Mouse (Mus musculus) left cerebral cortex, adult 8-10 months (tissue): ENCODE results near the gene Htr1d. TPM values are rescaled to one million over a fixed set of nuclear protein-coding genes. Genes with fewer than 3 reads are reported as not detected.

ENCODE experiments used
- DNase-seq, 2 experiments: peaks; one replicate each; pipeline ENCODE4 v3.0.0; 2022; ENCODE audit warnings: low spot score in 2 of 2
- total RNA-seq, 4 experiments: library from RNA; stranded (reverse); gene quantifications; 2 replicates each; pipeline ENCODE4 v1.2.4; 2022

Gene Htr1d
- total RNA-seq, 4 experiments from 2014 or later, result 6.4 to 10.4 (median 8.2) TPM

DNA sequence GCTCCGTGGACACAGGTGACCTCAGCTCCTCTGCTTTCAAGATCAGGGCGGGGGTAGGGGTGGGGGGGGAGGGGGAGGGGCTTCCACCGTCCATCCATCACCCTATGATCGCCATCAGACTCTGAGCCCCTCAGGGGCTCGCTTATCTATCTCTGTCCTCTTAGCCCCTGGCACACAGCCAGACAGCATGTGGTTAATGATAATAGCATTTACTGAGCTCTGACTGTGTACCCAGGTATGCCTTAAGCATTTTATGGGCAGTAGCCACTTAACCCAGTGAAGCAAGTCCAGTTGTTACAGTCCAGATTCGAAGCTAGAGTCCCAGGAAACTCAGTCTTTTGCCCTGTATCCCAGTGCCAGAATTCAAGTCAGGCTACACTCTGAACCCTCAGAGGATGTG is 28.2 kb downstream of the Htr1d start:
- no peak for DNase-seq

DNA sequence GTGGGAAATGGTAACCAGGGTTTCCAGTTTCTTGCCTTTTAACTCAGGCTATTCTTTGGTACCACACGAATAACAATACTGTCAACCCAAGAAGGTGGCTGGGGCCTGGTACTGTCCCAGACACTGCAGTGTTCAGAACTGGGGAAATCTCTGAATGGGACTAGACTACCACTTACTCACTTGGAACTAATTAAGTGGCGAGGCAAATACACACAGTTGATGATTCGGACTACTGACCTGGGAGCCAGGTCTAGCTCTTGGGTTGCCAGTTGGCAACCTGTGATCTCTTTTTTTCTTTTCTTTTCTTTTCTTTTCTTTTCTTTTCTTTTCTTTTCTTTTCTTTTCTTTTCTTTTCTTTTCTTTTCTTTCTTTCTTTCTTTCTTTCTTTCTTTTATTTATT is 29.0 kb downstream of the Htr1d start:
- DNase-seq, result no peak

DNA sequence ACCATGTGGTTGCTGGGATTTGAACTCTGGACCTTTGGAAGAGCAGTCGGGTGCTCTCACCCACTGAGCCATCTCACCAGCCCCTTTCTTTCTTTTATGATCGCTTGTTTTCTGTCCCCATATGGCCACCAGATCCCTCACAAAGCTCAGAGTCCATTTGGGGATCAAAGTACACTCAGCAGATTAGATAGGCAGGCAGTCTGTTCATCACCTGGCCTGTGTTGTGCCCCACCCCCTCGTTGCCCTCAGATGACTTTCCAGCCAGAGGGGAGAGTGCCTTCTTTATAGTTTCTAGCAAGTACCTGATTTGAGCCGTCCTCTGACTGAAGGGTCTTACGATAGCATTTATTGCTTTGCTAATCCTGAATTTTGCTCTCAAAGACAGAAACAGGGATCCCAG is 29.5 kb downstream of the Htr1d start:
- no peak for DNase-seq

DNA sequence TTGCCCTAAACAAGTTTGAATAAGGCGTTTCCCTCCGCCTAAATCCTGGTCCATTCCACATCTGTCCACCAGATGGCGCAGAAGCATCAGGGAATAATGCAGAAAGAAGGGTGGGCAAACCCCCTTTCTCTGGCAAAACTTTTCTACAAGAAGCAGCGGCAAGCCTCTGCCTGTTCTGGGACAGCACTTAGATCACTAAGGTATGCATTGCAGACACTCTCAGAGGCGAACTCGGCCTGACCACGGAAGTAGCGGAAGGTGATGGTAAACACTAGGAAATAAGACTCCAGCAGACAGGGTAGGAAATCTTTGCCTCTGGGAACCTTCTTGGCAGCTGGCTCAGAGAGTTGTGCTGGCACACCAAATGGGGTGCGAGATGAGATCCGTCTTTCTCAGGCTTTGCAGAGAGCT is 31.5 kb downstream of the Htr1d start:
- peak; percentile 35 to 80 for DNase-seq

DNA sequence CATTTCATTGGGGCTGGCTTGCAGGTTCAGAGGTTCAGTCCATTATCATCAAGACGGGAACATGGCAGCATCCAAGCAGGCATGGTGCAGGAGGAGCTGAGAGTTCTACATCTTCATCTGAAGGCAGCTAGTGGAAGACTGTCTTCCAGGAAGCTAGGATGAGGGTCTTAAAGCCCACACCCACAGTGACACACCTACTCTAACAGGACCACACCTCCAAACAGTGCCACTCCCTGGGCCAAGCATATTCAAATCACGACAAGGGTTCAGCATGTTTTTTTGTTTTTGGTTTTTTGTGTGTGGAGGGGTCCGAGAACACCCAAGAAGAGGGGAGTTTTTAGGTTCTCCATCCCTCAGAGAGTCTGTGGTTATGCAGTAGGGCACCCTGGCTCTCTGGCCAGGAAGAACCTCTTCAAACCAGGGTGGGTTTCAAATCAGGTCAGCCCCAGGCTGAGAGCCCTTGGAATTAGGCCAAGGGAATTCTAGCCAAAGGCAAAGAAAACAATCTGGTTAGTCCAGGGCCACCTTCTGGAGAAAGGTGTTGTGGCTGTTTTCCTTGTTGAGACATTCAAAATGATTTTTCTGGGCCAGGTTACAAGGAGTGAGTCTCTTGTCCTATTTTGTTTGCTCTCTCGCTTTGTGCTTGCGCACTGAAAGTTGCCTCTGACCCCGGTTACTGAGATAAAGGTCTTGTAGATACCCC is 33.3 kb downstream of the Htr1d start:
- no peak for DNase-seq

DNA sequence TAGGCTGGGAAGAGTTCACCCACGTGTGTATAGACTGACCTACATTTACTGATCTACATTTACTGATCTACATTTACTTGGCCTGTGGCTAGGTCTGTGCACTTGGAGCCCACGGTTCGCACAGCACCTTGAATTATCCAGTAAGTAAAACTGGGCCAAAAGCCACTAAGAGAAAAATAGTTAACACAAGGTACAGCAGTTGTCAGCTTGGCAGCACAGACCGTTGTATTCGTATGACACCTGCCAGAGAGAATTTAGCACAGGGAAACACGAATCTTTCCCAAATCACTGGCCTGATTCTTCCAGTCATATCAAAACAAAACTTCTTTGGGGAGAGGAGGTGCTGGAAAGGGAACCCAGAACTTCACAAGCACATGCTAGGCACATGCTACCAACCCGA is 35.0 kb downstream of the Htr1d start:
- no peak for DNase-seq

DNA sequence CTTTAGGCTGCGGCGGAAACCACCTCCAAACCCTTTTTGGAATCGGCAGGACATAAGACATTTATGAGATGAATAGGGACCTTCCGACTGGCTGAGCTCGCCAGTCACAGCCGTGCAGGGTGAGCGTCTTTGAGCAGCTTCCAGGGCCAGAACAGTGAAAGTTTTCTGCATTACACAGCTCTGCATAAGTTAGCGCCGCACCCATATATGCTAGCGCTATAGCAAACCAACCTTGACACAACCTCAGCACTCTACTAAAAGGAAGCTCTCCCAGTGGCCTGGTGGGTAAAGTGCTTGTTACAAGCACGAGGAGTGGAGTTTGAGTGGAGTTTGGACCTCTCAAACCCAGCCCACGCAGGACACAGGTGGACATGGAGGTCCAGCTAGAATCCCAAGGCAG is 35.9 kb downstream of the Htr1d start:
- DNase-seq, result no peak

DNA sequence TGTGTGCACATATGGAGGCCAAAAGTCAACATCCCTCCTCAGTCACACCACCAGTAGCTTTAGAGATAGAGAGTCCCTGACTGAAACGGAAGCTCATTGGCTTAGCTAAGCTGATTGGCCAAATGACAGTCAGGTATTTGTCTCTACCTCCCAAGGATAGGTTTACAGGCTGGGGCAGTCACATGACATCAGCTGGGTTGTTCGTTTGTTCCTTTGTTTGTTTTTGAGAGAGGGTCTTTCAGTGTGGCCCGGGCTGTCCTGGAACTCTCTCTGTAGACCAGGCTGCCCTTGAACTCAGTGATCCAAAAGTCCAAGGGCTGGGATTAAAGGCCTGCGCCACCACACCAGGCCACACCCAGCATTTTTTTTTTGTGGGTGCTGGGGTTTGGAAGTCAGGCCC is 37.9 kb downstream of the Htr1d start:
- no peak for DNase-seq

DNA sequence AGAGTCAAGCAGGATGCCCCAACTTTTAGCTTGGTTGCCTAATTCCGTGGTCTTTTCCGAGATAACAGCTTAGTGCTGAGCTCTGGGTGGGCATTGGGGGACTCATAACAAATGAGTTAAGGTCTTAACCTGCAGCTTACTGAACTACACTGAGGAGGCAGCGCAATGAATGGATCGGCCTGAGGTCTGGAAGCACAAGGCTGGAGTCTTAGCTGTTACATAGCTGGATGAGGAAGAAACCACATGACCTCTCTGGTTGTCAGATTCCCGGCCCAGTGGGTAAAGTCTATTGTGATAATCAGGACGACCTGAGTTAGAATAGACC is 38.4 kb downstream of the Htr1d start:
- peak in 1 of 2 experiments; percentile 20 for DNase-seq

DNA sequence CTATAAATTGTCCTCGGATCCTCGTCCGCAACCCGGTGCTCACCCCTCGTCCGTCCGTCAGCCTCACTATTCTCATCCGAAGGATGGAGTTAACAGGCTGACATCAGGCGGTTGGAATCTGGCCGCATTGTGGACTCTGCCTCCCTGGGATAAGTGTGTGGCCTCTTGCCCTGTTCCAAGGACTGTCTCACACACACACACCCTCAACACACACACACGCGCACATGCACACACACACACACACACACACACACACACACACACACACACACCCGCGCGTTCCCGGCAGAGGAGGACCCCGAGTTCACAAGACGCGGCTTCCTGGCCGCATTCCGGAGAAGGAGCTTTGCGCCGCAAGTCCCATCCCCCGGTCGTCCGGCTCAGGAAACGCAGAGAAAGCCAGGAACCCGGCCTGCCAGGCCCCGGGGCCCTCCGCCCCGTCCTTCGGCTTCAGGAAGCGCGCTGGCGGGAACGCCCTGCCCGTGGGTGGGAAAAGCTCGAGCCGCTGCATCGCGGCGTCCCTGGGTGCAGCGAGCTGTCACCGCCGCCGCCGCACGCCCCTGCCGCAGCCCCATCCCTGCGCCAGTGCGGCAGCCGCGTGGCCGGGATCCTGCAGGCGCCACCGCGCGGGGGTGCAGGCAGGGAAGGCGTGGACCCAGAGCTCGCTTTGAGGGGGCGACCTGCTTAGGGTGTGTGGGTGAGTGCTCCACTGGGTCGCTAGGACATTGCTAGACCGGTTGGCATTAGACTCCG is 38.9 kb downstream of the Htr1d start, which contains the start of gene 6030445D17Rik:
Gene 6030445D17Rik, plus strand, starts transcription at position 165 of the 753 bp plus-strand sequence.
- DNase-seq, result peak; percentile 54 to 63

DNA sequence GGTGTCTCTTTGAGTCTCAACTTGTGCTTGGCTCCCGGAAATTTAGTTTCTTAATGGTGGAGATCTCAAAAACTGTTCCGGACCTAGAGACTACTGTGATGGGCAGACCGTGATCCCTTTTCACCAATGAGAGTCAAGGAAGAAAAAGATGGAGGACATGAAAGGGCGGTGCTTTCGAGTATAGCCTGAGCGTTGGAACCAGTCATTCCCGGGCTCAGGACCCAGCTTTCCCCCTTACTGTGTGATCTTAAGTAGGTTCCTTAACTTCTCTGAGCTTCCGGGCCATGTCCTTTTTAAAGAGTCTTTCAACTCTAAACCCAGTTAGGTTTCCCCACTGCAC is 39.5 kb downstream of the Htr1d start:
- DNase-seq, result no peak

DNA sequence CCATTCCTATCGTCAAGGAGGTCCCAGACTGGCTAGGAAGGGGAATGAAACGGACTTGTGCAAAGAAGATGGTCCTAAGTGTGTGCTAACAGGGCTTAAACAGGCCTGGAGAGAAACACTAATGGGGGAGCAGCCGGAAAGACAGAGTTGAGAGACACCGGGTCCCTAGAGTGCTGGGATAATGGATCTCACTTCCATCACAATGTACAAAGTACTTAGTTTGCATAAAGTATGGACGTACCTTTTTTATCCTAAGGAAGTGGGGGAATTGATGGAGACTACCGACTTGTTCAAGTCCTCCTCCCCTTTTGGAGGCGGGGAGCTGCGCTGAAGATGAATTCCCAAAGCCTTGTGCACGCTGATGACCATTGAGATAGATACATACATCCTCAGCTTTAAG is 40.1 kb downstream of the Htr1d start:
- no peak for DNase-seq

DNA sequence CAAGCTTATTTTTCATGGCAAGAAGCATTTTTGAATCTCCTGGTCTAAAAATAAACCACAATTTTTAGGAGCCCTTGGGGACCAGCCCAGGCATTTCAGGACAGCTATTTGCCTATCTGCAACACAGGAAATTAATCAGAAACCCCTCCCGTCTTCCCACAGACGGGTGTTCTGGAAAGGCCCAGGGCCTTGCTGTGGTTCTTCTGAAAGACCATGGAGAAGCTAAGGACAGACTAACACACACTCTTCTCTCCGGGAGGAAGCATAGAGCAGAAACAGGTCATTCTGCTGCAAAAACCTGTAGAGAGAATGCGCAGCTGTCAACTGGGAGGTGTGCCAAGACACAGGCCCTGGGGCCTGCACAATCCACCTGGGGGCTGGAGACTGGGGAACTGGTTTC is 42.9 kb downstream of the Htr1d start:
- DNase-seq, result no peak

DNA sequence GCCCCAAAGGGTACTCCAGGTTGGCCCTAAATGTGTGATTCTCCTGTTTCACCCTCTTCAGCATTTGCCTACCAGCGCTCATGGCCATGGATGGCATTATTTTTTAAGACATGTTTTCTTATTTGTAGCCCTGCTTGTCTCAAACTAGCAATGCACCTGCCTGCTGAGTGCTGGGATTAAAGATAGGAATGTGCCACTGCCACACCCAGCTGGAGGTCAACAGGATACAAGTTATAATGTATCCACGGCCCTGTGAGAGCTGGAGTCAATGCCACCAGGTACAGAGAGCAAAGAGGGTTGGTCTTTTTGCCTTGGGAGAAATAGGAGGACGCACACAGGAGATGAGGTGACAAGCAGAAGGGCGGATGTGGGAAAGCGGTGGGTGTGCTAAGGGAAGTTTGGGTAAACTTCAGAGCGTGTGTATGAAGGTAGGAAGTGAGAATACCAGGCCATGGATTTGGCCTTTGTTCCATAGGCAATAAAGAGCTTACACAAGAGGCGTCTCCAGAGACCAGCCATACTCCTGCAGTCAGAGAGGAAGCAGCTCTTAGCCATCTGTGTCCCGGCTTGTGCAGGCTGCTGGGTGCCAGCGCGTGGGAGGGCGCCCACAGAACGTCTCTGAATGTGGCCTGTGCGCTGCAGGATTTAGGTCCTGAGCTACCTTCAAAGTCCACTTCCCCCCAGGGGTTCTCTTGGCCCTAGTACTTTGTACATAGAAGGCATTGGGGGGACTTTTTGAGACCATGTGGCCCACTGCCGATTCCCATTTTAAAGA is 45.4 kb downstream of the Htr1d start:
- DNase-seq, result peak; percentile 43 to 85

DNA sequence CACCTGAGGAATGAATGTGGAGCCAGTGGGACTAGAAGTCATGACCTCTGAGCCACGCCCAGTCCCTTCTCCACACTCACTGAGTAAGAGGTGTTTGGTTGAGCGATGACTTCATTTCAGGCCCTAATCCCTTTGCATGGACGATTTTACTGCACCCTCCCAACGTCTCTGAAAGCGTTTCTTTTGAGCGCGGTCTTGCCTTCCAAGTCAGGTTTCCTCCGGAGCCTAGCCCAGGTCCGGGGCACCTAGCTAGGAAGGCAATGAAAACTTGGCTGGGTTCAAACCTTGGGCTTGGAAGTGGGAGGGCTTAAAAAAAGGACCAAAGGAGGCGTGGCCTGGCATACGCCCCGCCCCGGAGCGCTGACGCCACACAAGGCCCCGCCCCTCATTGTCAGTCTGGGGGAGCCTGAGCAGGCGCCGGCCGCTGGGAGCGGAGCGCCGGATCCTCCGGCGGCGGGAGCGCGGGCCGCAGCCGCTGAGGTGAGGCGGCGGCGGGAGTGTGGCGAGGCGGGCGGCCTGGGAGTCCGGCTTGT is 46.1 kb downstream of the Htr1d start, which contains the start of gene Luzp1:
Gene Luzp1, plus strand, starts transcription at position 391 of the 533 bp plus-strand sequence.
- peak; percentile 89 to 91 for DNase-seq

DNA sequence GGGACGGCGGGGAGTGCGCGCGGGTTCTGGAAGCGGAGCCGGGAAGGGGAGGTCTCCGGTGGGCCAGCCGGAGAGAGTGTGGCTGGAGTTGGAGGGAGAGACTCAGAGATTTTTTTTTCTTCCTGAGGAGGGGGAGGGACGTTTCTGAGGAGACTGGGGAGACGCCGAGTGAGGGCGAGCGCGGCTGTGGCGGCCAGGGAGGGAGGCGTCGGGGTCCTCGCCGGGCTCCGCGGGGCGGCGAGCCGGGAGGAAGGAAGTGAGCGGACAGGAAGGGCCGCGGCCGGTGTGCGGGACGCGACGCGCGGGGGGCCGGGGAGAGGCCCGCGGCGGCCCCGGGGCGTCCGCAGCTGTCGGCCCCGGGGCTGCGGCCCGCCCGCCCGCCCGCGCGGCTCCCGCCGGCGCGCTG is 46.6 kb downstream of the Htr1d start:
- DNase-seq, result no peak

DNA sequence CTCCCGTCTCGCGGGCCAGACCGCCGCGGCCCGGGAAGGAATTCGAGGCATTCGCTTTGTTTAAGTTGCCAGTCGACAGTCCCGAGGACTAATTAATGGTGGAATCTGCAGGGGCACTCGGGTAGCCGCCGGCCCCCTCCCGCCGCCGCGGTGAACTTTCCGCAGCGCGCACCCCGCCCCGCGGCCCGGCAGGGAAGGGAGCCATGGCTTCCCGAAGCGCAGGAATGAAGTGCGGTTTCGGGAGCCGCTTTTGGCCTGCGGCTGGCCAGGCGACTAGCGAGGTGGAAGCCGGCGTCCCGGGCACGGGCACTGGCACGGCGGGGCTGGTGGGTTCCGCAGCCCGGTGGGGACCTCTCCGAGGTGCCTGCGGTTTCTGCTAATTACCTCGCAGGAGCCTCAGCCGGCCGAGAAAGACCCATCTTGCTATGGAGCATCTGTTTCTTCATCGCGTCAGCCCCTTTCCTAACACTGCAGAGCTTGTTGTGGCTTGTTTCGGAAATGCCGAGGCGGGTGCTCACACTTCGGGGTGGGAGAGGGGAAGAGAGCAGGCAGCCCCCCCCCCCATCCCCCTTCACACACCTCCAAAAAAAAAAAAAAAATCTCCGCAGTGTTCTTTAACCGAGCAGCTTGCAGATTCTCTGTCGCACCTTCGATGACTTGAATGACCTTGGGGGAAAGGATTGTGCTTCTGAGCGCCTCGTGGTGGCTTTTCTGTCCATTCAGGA is 47.2 kb downstream of the Htr1d start:
- peak in 1 of 2 experiments; percentile 25 for DNase-seq

DNA sequence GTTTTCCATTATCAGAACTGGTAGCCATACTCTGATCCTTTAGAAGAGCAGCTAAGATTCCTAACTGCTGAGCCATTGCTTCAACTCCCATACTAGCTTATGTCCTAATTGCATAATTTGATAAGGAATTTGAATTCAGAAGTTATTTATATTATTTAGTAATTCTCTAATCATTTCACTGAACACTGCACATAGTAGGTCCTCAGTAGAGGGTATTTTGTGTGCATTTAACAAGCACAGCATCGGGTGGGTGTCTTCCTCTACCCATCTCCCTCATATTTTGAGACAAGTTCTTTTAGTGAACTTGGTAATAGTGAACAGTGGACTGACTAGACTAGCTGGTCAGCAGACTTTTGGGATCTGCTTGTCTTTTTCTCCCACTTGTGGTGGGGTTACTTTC is 53.4 kb downstream of the Htr1d start:
- DNase-seq, result no peak

DNA sequence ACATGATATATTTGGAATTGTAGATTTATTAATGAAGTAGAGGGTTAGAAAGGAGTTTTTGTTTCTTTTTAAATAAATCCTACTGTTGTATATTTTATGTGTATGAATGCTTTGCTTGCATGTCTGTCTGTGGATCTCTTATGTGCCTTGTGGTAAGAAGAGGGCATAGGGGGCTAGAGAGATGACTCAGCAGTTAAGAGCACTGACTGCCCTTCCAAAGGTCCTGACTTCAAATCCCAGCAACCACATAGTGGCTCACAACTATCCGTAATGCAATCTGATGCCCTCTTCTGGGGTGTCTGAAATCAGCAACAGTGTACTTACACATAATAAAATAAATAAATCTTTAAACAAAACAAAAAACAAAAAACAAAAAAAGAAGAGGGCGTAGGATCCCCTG is 63.2 kb downstream of the Htr1d start:
- no peak for DNase-seq
